Mouse (Mus musculus) mesoderm, embryonic 11.5 days (tissue): ENCODE results near the gene Cdc42se2.

Experiments used
- DNase-seq: peaks from one replicate; pipeline ENCODE4 v3.0.0-alpha.2; 2012; ENCODE audit warnings: low read depth, low spot score

Gene Cdc42se2

DNA sequence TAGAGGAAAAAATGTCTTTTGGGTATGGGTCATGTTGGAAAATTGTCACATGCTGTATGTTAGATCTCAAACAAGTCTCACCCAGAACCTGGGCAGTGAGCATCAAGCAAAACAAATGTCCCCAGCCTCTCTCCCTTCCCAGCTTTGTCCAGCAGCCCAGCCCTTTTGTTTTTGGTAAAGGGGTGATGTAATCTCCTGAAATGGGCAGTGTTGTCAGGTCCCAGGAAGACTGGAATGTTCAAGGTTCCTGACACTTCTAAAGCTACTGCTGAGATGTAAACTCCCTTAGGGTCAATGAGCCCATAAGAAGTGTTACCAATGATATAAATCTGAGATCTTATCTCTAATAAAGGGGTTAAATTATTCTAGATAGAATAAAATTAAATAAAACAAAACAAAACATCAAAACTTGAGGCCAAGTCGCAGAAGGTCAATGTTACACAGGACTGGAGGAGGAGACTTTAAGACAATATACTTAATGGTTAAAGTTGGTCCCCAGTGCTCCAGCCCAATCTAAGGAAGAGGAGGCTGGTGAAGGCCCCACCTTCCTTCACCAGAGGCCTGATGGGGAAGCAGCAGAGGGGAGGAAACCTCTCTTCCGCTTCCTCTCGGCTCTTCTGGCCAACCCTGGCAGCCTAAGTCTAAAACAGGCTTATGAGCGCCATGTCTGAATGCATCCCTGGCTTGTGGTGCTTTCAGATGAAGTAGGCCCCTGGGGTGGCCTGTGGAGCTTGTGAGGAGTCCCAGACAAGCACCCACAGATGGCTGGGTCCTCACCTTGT lies 76.8 kb downstream of the Cdc42se2 start:
- no peak for DNase-seq

- DNase-seq = no peak
Measured at GRCm38 (mm10) chr11:54709645-54710044, 77.8 kb downstream of the Cdc42se2 start.

GRCm38 (mm10) chr11:54708153-54708552 lies 79.3 kb downstream of the Cdc42se2 start:
- no peak for DNase-seq

- peak; percentile 63 for DNase-seq
Measured at GRCm38 (mm10) chr11:54703306-54703705, 84.2 kb downstream of the Cdc42se2 start.

- no peak for DNase-seq
Measured at GRCm38 (mm10) chr11:54701848-54702247, 85.6 kb downstream of the Cdc42se2 start.

- no peak for DNase-seq
Measured at GRCm38 (mm10) chr11:54699972-54700371, 87.5 kb downstream of the Cdc42se2 start.

- no peak for DNase-seq
Measured at GRCm38 (mm10) chr11:54698636-54699035, 88.8 kb downstream of the Cdc42se2 start.

DNA sequence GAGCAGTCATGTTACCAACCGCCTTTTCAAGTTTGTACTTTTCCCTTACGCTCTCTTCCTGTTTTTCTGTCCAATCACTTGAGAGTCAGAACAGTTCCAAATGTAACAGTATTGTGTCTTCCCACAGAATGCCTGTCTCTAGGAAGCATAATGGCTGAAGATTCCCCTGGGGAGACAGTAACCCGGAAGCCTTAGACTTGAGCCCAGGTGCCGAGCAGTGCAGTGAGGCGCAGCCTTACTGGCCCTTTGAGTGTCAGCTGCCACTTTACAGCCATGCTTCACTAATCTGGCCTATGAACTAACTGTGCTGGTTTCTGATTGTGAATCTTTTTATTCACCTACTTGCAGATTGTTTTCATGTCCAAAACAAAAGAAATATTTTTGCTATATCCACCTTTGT lies 89.9 kb downstream of the Cdc42se2 start:
- DNase-seq = no peak

DNA sequence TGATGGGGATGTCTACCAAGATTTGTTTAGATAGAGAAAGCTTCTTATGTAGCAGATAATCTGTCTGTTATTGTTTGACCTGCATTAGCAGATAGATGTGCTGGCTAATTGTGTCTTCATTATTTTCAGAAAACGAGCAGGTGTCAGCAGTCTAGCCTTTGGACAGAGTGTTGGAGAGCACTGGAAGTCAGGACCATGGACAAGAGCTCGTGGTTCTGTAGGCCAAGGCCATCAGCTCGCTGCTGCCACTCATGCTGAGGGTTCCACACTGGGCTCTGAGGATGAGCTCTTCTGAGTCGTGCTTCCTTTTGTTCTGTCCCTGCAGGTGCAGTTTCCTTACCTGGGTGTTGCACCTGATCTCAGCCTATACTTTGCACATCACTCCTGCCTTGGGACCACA lies 91.5 kb downstream of the Cdc42se2 start:
- DNase-seq = no peak

- no peak for DNase-seq
Measured at GRCm38 (mm10) chr11:54694291-54694690, 93.2 kb downstream of the Cdc42se2 start.

DNA sequence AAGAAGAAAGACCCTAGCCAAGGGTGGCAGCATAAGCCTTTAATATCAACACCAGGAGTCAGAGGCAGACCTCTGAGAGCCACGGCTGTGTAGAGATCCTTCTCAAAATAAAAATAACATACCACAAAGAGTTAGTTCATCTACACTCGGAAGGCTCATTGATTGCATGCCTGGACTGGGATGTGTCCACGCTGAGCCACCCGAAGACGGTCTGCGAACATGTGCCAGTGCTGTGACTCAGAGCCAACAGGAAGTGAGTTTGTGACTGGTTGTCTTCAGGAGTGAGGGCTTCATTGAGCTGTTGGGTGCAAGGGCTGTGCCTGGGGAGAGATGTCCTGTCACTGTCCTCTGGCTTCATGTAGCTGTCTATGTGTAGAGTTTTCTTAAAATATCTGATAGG lies 93.8 kb downstream of the Cdc42se2 start:
- no peak for DNase-seq

DNA sequence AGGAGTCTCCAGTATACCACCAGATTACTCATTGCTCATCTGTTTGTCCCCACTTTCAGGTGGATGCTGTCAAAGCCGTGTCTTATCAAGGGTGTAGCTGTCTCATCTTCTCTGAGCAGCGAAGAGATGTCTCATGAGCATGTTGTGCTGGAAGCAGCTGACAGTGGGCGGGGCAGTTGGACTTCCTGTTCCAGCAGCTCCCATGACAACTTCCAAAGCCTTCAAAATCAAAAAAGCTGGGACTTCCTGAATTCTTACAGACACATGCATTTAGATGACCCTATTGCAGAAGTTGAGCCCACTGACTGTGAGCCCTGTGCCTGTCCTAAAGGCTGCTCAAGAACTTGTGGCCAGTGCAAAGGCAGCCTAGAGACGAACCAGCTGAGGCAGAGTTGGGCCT lies 96.3 kb downstream of the Cdc42se2 start:
- DNase-seq = no peak

DNA sequence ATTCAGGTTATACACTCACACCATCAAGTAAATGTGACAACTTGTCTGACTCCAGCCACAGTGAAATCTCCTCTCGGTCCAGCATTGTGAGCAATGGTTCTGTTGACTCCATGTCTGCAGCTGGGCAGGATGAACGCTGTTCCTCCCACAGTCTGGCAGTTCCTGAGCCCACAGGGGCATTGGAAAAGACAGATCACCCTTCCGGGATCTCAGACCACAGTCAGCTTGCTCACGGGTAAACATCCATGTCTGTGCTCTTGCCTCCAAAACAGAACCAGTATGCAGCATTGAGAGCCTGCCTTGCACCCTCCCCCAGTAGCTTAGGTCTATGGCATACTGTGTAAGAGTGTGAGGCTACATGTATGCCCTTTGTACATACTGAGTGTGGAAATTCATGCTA lies 97.3 kb downstream of the Cdc42se2 start:
- DNase-seq = no peak

- no peak for DNase-seq
Measured at GRCm38 (mm10) chr11:54684831-54685230, 102.6 kb downstream of the Cdc42se2 start.

DNA sequence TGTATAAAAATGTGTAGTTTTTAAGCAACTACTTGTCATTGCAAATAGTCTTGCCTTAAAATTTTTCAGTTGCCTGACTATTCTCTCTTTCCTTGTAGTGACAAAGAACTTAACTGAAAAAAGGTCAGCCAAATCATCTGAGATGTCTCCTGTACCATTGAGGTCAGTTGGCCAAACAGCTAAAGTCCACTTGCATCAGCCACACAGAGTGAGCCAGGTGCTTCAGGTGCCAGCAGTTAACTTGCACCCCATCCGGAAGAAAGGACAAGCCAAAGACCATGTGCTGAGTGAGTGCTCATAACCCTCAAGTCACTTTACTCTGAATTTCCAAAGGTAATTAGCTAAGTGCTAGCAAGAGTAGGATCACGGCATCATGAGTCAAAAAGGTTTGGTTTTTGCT lies 108.3 kb downstream of the Cdc42se2 start:
- no peak for DNase-seq

GRCm38 (mm10) chr11:54675792-54676489 lies 111.5 kb downstream of the Cdc42se2 start:
- no peak for DNase-seq

- DNase-seq = no peak
Measured at GRCm38 (mm10) chr11:54673575-54674298, 113.7 kb downstream of the Cdc42se2 start.
